Mouse (Mus musculus) liver, postnatal 0 days (tissue): Measurements from ENCODE around the gene Ttc19.

Experiments
- CTCF ChIP-seq: sonication (generic); IDR thresholded peaks from 2 replicates; pipeline ENCODE4 v1.5.1; 2016; ENCODE audit warnings: antibody characterized with exemption, low read depth
- EP300 ChIP-seq: IDR thresholded peaks from 2 replicates; pipeline ENCODE4 v1.6.1; 2016; ENCODE audit warnings: antibody characterized with exemption, low read depth, mild to moderate bottlenecking

DNA sequence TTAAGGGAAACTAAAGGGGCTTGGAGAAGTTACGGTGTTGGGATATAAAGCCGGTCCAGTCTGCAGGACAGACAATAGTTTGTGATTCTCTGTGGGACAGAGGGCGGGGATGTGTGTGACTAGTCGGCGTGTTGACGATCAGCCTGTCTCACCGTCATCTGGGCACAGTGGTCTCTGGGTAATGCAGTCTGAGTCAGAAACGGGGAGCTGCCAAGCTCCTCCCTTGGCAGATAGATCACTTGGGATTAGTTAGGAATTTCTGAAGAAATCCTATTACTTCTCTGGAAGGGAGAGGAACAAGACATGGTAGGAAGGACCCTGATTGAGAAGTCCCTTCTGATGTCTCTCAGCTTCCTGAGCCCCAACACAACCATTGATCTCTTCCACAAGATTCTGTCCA is 37.4 kb upstream of the Ttc19 start:
- TF ChIP-seq CTCF (no peak), EP300 (no peak)
